Mouse (Mus musculus): ENCODE data around the gene Bex3.

The Bex3 gene

DNA sequence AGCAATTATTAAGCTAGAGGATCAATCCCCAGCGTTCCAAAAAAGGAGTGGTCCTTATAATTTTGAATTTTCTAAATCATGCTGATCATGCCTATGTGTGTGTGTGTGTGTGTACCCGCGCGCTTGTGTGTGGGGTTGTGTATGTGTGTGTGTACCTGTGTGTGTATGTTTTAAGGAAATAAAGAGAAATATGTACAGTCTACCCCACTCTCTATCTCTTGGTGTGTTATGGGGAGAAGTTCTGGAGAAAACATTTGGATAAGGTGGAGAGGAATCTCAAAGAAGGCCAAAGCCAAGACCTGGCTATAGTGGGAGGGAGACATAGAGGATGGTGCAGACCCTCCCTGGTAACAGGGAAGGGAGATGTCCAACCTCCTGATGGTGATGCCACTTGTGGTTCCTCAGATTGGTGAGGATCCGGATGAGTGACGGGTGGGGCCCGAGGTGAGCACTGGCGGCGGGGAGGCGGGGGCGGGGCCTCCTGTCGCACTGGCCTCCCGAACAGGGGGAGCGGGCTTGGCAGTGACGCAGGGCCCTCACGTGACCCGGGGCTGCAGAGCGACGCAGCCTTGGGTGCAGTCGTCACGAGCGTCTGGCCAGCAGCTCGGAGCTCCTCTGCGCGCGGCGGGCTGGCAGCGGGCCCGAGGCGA lies at the start of gene Bex3:
Gene Bex3 (plus strand): TSS at position 511 of the 650 bp plus-strand sequence.
- peak; percentile 71 to 78 for DNase-seq

DNA sequence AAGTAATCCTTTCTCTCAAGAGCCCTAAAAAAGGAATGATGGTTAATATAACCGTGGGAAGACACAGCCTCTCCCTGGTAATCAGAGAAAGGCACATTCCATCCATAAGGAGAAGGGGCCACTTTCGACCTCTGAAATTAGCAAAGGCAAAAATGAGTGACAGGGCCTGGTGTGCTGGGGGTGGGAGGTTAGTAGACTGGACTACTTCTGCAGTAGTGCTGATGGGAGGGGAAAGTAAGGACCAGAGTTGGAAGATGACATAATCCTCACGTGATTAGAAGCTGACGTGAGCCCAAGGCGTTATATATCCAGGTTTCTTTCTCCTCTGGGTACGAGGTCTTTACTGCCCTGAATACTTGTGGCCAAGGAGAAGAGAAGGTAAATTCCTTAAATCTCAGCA lies 46.3 kb upstream of the Bex3 start:
- no peak for DNase-seq

DNA sequence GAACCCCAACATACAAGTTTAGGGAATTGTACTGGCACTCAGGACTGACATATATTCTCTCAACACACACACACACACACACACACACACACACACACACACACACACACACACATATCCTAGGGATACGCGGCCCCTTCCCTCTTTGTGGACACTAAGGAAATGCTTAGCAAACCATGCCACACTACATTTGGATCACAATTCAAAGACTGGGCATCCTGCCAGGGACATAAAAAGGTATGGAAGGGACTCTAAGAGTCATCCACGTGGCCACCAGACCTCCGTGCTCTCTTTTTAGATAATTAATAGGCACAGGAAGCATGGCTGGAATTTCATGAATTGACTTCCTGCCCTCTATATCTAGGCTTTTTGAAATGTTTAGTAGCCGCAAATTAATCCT lies 42.3 kb upstream of the Bex3 start:
- no peak for DNase-seq

DNA sequence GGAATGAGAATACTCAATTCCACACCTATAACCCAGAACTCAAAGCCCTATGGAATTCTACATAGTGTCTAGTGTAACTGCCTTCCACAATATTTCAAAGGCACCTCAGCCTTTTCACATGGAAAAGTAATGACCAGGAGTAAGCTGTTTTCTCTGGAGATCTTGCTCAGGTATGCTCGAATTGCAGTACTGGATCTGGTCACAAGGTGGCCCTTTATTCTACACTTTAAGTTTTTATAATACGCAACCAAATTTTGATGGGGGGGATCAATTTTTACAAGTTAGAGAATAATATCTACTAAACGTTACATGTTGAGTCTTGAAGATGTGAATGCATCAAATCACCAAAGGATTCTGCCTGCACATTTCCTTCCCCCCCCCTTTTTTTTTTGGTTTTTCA lies 31.9 kb upstream of the Bex3 start:
- peak; percentile 51 to 63 for DNase-seq

DNA sequence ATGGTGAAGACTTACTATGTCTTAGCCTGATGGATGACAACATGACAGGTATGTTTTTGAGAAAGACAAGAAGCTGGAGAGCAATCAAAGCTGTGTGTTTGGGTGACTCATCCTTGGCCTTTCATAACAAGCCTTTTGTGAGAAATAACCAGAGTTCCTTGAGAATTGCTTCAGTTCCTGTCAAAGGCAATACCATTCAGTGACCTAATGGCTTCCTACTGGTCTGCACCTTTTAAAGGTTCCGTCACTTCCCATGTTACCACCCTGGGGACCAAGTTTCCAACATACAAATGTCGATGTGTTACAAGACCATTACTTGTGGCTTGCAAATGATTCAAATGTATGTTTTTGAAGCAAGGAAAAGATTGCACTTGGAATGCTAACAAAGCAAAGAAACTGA lies 26.9 kb upstream of the Bex3 start:
- DNase-seq, result no peak

DNA sequence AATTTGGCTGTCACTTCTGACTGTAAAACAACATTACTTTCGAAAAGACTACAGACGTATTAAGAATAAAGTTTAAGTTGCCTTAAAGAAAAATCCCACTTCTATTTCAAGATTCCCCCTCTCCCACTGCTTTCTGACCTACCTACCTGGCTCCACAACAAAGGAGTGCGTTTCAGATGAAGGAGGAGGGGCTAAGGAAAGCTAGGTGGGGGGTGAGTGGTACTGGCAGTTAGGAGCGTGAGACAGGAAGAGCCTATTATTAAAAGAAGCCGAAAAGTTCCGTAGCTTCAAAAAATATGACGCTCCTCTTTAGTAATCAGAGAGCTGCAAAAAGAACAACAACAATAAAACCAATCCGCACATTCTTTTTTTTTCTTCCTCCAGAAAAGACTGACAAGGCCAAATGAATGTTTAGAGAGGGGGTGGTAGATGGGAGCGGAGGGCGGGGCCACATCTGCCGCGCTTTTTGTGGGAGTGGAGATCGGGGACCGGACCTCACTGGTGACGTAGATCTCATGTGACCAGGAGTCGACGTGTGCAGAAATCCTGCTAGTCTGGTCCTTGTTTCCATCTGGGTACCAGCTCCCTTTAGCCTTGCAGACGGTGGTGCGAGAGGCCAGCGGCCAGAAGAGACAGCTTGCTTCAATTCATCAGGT lies 25.4 kb upstream of the Bex3 start, which contains the start of gene Tceal9:
Gene Tceal9 (plus strand): TSS at position 506 of the 656 bp plus-strand sequence.
- DNase-seq, result peak; percentile 71 to 81

DNA sequence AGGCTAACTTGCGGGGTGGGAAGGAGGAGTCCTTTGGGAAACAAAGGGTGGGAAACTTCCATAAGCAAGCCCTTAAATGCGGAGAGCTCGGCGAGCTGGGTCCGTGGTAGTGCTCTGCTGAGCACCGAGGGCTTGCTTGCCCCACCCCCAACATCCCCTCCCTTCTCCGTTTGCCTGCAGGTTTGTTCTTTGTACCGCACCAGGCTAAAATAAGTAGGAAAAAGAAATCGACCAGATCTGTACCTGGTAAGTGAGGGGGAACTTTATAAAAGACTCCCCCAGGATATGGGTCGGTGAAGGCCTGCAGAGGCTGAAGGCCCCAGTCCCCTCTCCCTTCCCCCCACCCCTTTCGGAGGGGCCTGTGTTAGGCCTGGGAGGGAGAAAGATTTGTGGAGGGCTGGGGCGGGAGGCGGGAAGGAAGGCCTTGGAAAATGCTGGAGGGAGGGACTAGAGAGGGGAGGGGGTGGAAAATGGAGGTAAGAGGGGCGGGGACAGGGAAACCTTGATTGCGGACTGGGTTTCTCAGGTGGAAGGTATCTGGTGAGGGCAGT lies 24.5 kb upstream of the Bex3 start:
- DNase-seq, result peak; percentile 22 to 30

DNA sequence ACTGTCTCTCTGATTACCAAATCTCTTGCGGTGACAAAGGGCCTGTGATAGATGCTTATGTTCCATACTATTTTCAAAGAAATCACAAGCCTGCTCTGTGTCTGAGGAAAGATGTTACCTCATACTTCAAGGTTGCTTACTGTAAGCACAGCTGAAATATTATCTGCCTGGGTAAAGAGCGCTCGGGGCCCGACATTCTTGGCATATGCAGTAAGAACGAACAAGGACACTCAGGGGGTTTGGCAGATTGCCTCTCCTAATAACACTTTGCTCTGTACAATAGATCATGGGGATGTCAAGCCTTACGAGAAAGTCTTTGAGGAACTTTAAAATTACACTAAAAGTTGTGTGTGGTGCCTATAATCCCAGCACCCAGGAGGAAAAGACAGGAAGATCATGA lies 21.2 kb upstream of the Bex3 start:
- DNase-seq, result no peak

DNA sequence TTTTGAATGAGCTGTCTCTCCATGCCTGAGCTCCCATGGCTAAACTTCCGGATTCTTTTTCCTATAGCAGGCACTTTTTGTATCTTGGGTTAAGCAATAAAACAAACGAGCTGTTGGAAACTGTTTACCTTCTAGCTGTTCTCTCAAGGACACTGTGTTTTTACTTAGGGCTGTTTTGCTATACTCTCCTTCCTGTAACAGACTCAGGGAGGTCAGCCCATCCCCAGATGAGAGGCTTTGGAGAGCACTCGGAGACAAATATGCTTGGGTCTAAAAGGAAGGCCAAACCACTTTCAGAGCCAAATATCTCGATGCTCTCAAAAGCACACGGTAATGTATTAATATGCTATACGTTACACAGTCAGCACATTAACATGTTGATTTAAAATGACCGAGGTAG lies 20.4 kb upstream of the Bex3 start:
- DNase-seq, result no peak

DNA sequence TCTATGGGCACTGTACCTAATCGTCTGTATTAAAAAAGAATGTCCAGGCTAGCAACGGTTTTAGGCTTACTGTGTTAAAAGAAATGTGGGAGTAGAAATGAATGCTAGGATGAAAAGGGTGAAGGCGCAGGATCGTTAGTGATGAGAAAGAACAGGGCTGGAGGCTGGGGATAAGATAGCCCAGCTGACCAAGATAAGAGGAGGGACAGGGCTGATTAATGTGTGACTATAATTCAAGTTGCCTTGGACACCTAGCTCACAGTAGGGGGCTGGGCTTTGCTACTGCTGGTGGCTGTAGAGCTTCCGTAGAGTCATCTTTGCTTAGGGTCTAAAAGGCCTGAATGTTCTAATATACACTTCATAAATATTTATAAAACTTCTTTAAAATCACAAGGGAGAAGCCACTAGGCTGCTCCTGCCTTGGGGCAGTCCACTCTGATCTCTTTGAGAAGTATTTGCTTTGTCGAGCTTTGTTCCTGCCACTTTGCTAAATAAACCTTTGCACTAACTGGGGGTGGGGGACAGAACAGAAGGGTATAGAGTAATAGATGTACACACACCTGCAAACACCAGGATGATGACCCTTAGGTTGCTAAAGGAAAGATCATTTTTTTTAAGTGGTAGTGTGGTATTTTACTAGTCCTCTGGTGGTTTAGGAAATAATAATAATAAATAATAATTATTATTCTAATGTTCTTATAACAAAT lies 17.9 kb upstream of the Bex3 start:
- DNase-seq, result no peak

DNA sequence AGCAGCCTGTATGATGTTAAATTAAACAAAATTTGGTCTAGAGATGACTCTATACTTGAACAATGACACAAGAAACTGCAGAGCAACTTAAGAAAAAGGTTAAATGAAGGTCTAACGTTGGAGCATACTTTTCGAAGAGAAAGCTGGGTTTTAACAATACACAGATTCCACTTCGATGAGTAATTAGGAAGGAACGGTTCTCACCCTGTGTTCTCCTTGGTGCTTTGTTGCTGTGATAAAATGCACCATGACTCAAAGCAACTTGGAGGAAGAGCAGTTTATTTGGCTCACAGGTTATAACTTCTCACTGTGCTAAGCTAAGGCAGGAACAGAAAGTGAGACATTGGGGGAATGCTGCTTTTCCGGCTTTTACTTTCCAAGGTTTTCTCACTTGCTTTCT lies 2.3 kb upstream of the Bex3 start:
- no peak for DNase-seq

DNA sequence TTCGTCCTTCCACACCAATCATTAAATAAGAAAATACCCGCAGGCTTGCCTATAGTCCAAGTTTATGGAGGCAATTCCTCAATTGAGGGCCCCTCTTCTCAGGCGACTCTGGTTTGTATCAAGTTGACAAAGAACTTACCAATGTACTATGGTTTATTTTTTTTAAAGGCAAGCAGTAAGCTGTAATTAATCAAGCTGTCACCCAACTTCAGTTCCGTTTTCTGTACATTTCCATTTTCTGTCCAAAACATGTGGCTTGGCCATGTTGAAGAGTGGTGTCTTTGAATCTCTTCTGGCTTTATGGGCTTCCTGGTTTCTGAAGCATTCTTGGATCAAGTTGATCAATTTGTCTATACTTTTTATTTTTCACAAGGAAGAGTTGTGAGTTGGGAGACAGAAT lies 1.9 kb upstream of the Bex3 start:
- no peak for DNase-seq

DNA sequence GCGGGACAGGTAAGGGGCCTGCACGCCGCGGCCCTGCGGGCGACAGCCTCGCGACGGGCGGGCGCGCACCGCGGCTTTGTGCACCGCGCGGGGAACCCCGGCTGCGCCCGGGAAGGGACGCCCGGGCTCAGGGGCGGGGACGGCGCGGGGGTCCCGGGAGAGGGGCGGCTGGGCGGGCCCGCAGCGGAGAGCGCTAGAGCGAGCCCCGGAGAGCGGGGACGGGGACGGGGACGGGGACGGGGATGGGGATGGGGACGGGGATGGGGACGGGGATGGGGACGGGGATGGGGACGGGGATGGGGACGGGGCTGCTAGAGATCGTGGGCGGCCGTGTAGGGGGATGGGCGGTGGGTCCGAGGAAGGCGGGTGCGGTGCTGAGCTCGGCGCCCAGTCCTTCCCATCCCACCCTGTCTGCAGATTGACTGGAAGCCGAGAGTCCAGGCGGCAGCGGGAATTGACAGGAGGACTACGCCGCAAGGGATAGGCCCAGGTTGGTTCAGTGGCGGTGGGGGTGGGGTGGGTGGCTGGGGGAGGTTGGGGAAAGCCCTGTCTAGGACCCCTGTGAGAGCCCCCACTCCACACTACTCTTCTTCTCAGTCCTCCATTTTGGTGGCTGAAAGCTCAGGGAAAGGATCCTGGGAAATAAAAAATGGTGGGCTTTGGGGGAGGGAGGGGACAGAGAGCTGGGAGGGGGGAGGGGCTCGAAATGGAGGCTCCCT lies 499 bp downstream of the Bex3 start:
- peak; percentile 10 to 55 for DNase-seq

DNA sequence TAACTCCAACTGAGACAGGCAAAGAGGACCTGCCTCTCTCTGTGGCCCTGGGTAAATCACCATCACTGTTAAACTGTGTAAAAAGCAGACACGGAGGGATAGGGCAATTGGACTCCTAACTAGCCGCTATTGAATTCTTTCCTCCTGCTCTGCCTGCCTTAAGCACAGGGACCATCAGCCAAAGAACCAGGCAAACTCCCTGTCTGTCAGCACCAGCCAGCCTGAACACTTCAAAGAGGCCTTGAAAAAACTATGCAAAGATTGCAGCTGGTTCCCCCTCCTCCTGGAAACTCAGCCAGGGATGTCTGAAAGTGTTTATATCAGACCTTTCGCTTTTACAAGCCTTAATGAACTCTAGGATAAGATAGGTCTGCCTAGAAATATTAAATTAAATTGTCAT lies 4.5 kb downstream of the Bex3 start:
- no peak for DNase-seq

DNA sequence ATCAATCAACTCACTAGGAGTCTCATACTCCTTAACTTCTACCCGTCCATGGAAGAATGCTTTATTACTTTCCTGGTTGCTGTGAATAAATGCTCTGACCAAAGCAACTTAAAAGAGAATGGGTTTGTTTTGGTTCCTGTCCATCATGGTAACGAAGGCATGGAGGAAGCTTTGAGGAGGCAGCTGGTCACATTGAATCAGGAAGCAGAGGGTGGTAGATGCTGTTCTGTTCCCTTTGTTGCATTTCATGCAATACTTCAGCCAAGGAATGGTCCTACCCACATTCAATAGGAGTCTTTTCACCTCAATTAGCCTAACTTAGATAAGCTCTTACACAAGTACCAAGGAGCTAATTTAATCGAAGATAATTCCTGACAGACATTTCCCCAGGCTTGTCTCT lies 5.3 kb downstream of the Bex3 start:
- DNase-seq, result no peak

DNA sequence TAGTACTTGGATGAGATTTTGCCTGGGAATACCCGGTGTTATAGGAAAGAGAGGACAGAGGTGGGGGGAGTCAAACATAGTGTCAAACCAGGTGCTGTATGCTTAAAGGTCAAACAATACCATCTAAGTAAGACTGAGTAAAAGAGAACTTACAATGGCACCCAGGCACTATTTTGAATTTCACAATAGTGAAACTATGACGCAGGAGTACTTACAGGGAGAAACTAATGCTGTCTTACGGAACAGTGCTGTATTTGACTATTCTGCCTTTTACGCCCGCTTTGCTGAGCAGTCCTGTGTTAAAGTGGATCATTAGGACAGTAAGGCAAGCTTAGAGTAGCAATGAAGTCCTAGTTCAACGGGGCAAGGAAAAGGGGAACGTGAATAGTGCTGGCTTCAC lies 7.5 kb downstream of the Bex3 start:
- DNase-seq, result no peak

DNA sequence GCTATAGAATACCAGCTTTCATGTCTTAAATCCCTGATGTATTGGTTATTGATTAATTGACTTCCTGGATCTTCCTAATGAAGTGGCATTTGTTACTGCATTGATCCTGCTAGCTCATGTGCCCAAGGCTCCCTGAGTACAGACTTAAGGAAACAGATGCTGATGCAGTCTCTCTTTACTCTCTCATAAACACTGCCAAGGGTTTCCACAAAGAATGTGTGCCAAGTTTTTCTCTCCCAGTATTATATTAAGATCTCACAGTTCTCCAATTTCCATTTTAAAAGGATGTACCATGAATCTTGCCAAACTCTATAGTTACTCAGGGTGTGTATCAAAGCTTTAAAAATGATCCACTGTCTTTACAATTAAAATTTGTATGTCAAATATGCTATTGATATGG lies 8.3 kb downstream of the Bex3 start:
- no peak for DNase-seq

DNA sequence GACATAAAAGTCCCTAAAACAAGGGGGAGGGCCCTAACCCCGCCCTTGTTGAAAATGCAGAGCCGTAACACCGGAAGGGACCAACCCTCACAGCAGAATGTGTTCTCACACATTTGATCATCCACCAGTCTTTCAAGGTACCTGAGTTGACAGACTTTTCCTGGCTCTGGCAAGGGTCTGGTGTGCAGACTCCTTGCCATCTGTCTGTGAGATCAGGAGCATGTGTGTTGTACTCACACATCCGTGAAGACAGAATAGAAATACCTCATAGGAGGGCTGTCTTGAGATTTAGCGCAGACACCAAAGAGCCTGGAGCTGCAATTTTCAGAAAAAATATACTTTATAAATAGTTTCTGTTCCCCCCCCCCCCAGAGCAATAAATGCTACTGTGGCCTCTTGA lies 9.4 kb downstream of the Bex3 start:
- no peak for DNase-seq

DNA sequence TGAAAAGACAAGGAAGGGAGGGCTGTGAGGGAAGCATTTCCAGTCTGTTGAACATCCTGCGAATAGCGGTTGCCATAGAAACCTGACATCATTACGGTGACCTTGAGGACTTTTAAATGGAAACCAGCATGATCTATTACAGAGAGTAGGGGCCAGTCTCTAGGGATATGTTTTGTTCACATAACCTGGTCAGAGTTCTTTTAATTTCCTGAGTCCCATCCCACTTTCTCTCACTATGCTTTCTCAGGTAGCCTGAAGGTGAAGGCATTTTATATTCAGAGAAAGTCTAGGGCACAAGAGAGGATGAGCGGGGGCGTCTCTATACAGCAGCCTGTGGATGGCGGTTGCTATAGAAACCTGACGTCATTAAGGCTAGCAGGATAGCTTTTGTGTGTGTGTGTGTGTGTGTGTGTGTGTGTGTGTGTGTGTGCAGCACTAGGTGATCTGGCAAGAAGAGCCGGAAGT lies 20.8 kb downstream of the Bex3 start:
- DNase-seq, result peak in 1 of 2 experiments; percentile 11

DNA sequence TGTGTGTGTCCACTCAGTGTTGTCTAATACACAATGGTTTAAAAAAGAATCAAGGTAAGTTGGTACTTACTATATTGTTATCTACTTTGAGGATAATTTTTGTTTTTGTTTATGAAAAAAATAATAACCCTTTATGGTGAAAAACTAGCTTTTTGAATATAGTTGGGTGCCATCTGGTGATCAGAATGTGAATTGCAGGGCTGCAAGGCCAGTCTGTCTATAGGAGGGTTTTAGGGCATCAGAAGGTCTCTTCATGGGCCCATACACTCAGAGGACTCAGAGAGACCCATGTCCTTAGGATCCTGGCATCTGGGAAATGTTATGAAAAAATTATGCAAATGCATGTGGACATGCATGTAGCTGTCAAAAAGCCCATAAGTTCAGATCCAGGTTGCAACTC lies 34.2 kb downstream of the Bex3 start:
- DNase-seq, result peak; percentile 50 to 59

DNA sequence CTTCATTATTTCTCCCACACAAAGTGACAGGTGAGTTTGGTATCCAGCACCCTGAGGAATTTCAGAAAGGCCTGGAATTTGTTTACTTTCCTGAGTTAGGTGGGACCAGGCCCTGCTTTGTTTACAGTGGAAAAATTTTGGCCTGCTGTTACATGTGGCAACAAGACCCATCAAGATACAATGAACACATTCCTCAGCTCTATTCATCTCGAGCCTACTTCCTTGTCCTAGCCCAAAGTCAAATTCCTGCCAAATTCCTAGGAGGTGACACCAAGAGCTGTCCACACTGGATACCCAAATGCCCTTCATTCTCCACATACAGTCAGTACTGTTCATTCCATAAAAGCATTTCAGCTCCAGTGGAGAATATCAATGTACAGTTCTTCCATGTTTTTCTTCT lies 36.1 kb downstream of the Bex3 start:
- no peak for DNase-seq

DNA sequence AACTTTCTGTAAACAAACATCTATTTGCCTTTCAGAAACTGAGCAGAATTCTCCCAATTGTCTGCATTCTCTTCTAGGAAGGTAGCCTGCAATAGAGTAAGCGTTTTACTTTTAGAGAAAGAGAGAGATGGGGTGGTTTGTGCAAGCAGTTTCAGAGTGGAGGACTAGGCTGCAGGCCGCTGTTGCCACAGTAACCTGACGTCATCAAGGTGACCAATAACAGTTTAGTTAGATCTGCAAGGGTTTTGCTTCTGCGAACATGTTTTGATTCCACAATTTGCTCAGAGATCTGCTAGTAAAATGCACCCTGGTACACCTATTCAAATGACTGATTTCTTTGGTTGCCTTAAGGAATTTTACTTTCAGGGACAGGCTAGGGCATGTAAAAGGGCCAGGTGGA lies 43.2 kb downstream of the Bex3 start:
- peak; percentile 4 to 7 for DNase-seq
